Mouse (Mus musculus): Measurements from ENCODE around the gene Lce3a. TPM values are rescaled to one million over a fixed set of nuclear protein-coding genes. Genes with fewer than 3 reads are reported as not detected.

The Lce3a gene
- polyA plus RNA-seq (2012; fragmentation: generic; extraction: Trizol): not detected
- long read RNA-seq, experiment 1: 0 reads
- long read RNA-seq, experiment 2: 0 reads

DNA sequence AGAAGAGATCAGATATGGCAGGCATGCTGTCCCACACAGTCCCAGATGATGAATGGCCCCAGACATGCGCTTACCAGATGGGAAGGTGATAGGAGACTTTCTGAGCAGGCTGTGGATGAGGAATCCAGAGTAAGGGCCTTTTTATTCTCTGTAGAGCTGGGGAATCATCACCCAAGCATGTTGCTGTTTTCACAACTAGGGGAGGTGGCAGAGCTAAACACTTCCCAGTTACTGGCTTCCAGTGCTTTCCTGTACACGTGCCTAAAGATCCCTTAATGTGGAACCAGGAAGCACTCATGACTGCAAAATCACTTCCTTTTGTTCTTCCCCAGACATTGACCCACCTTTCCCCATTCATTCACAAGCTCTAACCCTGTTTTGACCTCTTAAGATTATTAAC lies at the start of gene Lce3a:
Gene Lce3a (minus strand): TSS at position 101 of the 400 bp plus-strand sequence.
- Histone ChIP-seq H3K79me3 (ENCODE audit: low read depth) (no peaks in the 10 kb centered on the region), H3K4me3 (ENCODE audit: insufficient read depth, poor library complexity, severe bottlenecking) (no peak within 1 kb of the TSS), H3K36me3 (ENCODE audit: control insufficient read depth, insufficient read depth) (no peaks in the 10 kb centered on the region), H3K27me3 (ENCODE audit: control insufficient read depth, insufficient read depth, insufficient read length) (no peaks in the 10 kb centered on the region), H3ac (ENCODE audit: control insufficient read depth, insufficient read length, low read depth) (no peak within 1 kb of the TSS), H3K79me2 (ENCODE audit: control insufficient read depth, insufficient read depth) (no peaks in the 10 kb centered on the region)
- TF ChIP-seq MAX (IDR thresholded peaks at IDR 0.05) (no peak), MYOD1 (IDR thresholded peaks at IDR 0.05; ENCODE audit: control insufficient read depth, insufficient read length, low read depth) (no peak), USF1 (IDR thresholded peaks at IDR 0.05; ENCODE audit: low read depth) (no peak), CEBPB (IDR thresholded peaks at IDR 0.05; ENCODE audit: low read depth) (no peak), CTCF (IDR thresholded peaks at IDR 0.05; ENCODE audit: control insufficient read depth, insufficient read depth, insufficient read length) (no peak), MYOG (IDR thresholded peaks at IDR 0.05; ENCODE audit: control insufficient read depth, extremely low read depth, insufficient read length) (no peak), FOSL1 (IDR thresholded peaks at IDR 0.05; ENCODE audit: insufficient read depth, low read length, poor library complexity, severe bottlenecking) (no peak)

DNA sequence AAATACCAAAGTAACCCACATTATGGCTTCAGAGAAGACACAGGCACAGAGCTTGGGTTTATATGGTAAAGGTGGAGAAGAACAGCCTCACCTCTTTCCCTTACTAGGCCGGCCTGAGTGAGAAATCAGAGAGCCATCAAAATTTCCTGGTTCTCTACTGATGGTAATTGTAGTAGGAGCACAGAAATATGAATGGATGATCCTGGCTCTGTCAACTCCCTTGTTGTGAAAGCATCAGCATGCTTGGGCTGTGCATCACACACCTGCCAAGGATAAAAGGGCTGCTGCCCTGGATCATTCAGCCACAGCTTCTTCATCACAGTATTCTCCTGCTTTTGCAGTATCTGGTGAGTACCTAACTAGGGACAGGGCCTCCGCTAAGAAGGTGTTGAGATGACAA lies 40.7 kb upstream of the Lce3a start, which contains the start of gene Lce3e:
Gene Lce3e (plus strand): TSS at position 301 of the 400 bp plus-strand sequence.
- H3ac ChIP-seq (ENCODE audit: control insufficient read depth, insufficient read length, low read depth): no peak within 1 kb of the TSS
- H3K79me2 ChIP-seq (ENCODE audit: control insufficient read depth, insufficient read depth): no peaks in the 10 kb centered on the region
- H3K27me3 ChIP-seq (ENCODE audit: control insufficient read depth, insufficient read depth, insufficient read length): no peaks in the 10 kb centered on the region
- H3K4me3 ChIP-seq (ENCODE audit: insufficient read depth, poor library complexity, severe bottlenecking): no peak within 1 kb of the TSS
- no peaks in the 10 kb centered on the region for H3K79me3 ChIP-seq (ENCODE audit: low read depth)
- H3K36me3 ChIP-seq (ENCODE audit: control insufficient read depth, insufficient read depth): no peaks in the 10 kb centered on the region
- TF ChIP-seq USF1 (IDR thresholded peaks at IDR 0.05; ENCODE audit: low read depth): no peak
- no peak for TF ChIP-seq MYOG (IDR thresholded peaks at IDR 0.05; ENCODE audit: control insufficient read depth, extremely low read depth, insufficient read length)
- no peak for TF ChIP-seq MYOD1 (IDR thresholded peaks at IDR 0.05; ENCODE audit: control insufficient read depth, insufficient read length, low read depth)
- TF ChIP-seq FOSL1 (IDR thresholded peaks at IDR 0.05; ENCODE audit: insufficient read depth, low read length, poor library complexity, severe bottlenecking): no peak
- no peak for TF ChIP-seq CEBPB (IDR thresholded peaks at IDR 0.05; ENCODE audit: low read depth)
- TF ChIP-seq MAX (IDR thresholded peaks at IDR 0.05): no peak
- no peak for TF ChIP-seq CTCF (IDR thresholded peaks at IDR 0.05; ENCODE audit: control insufficient read depth, insufficient read depth, insufficient read length)

DNA sequence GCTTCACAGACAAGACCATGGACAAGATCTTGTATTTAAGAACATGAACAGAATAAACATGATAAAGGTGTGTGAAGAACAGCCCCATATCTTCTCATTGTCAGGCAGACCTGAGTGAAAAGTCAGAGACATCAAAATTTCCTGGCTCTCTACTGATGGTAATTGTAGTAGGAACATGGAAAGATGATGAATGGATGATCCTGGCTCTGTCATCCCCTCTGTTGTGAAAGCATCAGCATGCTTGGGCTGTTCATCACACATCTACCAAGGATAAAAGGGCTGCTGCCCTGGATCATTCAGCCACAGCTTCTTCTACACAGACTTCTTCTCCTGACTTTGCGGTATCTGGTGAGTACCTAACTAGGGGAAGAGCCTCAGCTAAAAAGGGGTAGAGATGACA lies 31.1 kb upstream of the Lce3a start, which contains the start of gene Lce3d:
Gene Lce3d (plus strand): TSS at position 301 of the 400 bp plus-strand sequence.
- Histone ChIP-seq H3K79me3 (ENCODE audit: low read depth) (no peaks in the 10 kb centered on the region), H3K36me3 (ENCODE audit: control insufficient read depth, insufficient read depth) (no peaks in the 10 kb centered on the region), H3K4me3 (ENCODE audit: insufficient read depth, poor library complexity, severe bottlenecking) (no peak within 1 kb of the TSS), H3ac (ENCODE audit: control insufficient read depth, insufficient read length, low read depth) (no peak within 1 kb of the TSS), H3K79me2 (ENCODE audit: control insufficient read depth, insufficient read depth) (no peaks in the 10 kb centered on the region), H3K27me3 (ENCODE audit: control insufficient read depth, insufficient read depth, insufficient read length) (no peaks in the 10 kb centered on the region)
- no peak for TF ChIP-seq FOSL1 (IDR thresholded peaks at IDR 0.05; ENCODE audit: insufficient read depth, low read length, poor library complexity, severe bottlenecking)
- TF ChIP-seq MAX (IDR thresholded peaks at IDR 0.05): no peak
- no peak for TF ChIP-seq MYOG (IDR thresholded peaks at IDR 0.05; ENCODE audit: control insufficient read depth, extremely low read depth, insufficient read length)
- no peak for TF ChIP-seq MYOD1 (IDR thresholded peaks at IDR 0.05; ENCODE audit: control insufficient read depth, insufficient read length, low read depth)
- TF ChIP-seq CEBPB (IDR thresholded peaks at IDR 0.05; ENCODE audit: low read depth): no peak
- TF ChIP-seq USF1 (IDR thresholded peaks at IDR 0.05; ENCODE audit: low read depth): no peak
- TF ChIP-seq CTCF (IDR thresholded peaks at IDR 0.05; ENCODE audit: control insufficient read depth, insufficient read depth, insufficient read length): no peak

DNA sequence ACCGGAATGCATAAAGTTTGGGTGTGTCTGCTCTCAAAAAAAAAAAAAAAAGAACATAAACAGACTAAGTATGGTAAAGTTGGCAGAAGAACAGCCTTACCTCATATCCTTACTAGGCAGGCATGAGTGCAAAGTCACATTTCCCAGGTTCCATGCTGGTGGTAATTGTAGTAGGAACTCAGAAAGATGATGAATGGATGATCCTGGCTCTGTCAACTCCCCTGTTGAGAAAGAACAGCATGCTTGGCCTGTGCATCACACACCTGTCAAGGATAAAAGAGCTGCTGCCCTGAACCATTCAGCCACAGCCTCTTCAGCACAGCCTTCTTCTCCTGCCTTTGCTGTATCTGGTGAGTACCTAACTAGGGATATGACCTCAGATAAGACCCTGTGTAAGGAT lies 18.2 kb upstream of the Lce3a start, which contains the start of gene Lce3c:
Gene Lce3c (plus strand): TSS at position 301 of the 400 bp plus-strand sequence.
- Histone ChIP-seq H3K36me3 (ENCODE audit: control insufficient read depth, insufficient read depth) (no peaks in the 10 kb centered on the region), H3K79me2 (ENCODE audit: control insufficient read depth, insufficient read depth) (no peaks in the 10 kb centered on the region), H3ac (ENCODE audit: control insufficient read depth, insufficient read length, low read depth) (no peak within 1 kb of the TSS), H3K79me3 (ENCODE audit: low read depth) (no peaks in the 10 kb centered on the region), H3K27me3 (ENCODE audit: control insufficient read depth, insufficient read depth, insufficient read length) (no peaks in the 10 kb centered on the region), H3K4me3 (ENCODE audit: insufficient read depth, poor library complexity, severe bottlenecking) (no peak within 1 kb of the TSS)
- TF ChIP-seq MYOD1 (IDR thresholded peaks at IDR 0.05; ENCODE audit: control insufficient read depth, insufficient read length, low read depth) (no peak), FOSL1 (IDR thresholded peaks at IDR 0.05; ENCODE audit: insufficient read depth, low read length, poor library complexity, severe bottlenecking) (no peak), CEBPB (IDR thresholded peaks at IDR 0.05; ENCODE audit: low read depth) (no peak), MYOG (IDR thresholded peaks at IDR 0.05; ENCODE audit: control insufficient read depth, extremely low read depth, insufficient read length) (no peak), MAX (IDR thresholded peaks at IDR 0.05) (no peak), CTCF (IDR thresholded peaks at IDR 0.05; ENCODE audit: control insufficient read depth, insufficient read depth, insufficient read length) (no peak), USF1 (IDR thresholded peaks at IDR 0.05; ENCODE audit: low read depth) (no peak)

GRCm38 (mm10) chr3:92932679-92933078 lies 6.6 kb upstream of the Lce3a start, which contains the start of gene Lce3b:
Lce3b (plus strand) TSS chr3:92932979.
- Histone ChIP-seq H3K27me3 (ENCODE audit: control insufficient read depth, insufficient read depth, insufficient read length) (no peaks in the 10 kb centered on the region), H3K36me3 (ENCODE audit: control insufficient read depth, insufficient read depth) (no peaks in the 10 kb centered on the region), H3ac (ENCODE audit: control insufficient read depth, insufficient read length, low read depth) (no peak within 1 kb of the TSS), H3K79me2 (ENCODE audit: control insufficient read depth, insufficient read depth) (no peaks in the 10 kb centered on the region), H3K79me3 (ENCODE audit: low read depth) (no peaks in the 10 kb centered on the region), H3K4me3 (ENCODE audit: insufficient read depth, poor library complexity, severe bottlenecking) (no peak within 1 kb of the TSS)
- TF ChIP-seq USF1 (IDR thresholded peaks at IDR 0.05; ENCODE audit: low read depth) (no peak), MAX (IDR thresholded peaks at IDR 0.05) (no peak), MYOG (IDR thresholded peaks at IDR 0.05; ENCODE audit: control insufficient read depth, extremely low read depth, insufficient read length) (no peak), MYOD1 (IDR thresholded peaks at IDR 0.05; ENCODE audit: control insufficient read depth, insufficient read length, low read depth) (no peak), FOSL1 (IDR thresholded peaks at IDR 0.05; ENCODE audit: insufficient read depth, low read length, poor library complexity, severe bottlenecking) (no peak), CEBPB (IDR thresholded peaks at IDR 0.05; ENCODE audit: low read depth) (no peak), CTCF (IDR thresholded peaks at IDR 0.05; ENCODE audit: control insufficient read depth, insufficient read depth, insufficient read length) (no peak)

Data from C2C12 (cell line).